Mouse (Mus musculus): ENCODE measurements around the gene Sertad2.
A peak's percentile ranks its signal among the peaks of the same experiment; 100 is the strongest.

Gene Sertad2

GRCm38 (mm10) chr11:20542739-20543452, at the start of gene Sertad2:
Sertad2 (plus strand) TSS chr11:20543253.
- peak; percentile 96 for DNase-seq (ENCODE audit: extremely low spot score, low read depth, low spot score)

GRCm38 (mm10) chr11:20493922-20494626, 49.0 kb upstream of the Sertad2 start:
- DNase-seq (ENCODE audit: extremely low spot score, low read depth, low spot score), result no peak

DNA sequence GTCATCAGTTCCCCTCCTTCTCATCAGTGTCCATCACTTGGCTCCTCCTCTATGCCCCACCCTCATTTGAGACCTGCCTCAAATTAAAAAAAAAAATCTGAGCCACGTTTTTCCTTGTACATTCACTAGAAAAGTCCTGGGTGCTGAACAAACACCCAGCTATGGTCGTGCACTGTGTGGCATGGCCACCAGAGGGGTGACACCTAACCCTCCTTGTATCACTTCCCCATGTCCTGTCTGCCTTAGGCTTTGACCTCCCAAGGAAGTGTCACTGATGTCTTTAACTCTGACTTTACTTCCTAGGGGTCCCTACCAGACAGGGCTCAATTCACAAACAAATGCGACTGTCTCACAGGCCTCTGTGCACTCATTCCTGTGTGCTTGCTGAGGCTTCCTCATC, 42.5 kb upstream of the Sertad2 start:
- no peak for DNase-seq (ENCODE audit: extremely low spot score, low read depth, low spot score)

DNA sequence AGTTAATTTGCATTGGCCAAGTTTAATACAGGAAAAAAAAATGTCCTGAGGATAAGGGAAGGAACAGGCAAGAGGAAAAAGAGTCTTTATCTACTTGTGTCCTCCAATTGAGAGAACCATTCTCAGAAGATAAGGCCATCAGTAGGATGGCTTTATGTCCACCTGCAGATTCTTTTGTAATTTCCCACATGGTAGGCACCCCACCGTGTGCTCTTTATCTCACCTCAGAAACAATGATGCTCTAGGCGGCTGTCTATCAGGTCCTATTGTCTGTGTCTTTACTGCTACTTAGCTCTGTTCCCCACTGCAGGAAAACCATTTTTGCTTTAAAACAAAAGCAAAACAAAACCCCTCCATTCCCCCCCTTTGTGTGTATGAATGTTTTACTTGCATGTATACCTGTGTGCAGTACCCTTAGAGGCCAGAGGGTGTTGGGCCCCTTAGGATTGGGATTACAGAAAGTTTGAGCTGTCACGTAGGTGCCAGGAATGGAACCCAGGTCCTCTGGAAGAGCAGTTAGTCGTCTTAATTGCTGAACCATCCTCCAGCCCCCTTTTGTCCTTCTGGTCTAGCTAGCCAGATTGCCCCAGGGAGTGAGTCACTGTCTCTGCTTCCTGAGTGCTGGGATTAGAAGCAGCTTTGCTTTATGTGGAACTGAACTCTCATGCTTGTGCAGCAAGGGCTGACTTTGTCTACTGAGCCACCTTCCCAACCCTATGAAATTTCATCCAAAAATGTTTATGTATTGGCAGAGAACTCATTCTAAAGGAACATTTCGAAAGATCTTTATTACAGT, 41.7 kb upstream of the Sertad2 start:
- DNase-seq (ENCODE audit: extremely low spot score, low read depth, low spot score), result no peak

DNA sequence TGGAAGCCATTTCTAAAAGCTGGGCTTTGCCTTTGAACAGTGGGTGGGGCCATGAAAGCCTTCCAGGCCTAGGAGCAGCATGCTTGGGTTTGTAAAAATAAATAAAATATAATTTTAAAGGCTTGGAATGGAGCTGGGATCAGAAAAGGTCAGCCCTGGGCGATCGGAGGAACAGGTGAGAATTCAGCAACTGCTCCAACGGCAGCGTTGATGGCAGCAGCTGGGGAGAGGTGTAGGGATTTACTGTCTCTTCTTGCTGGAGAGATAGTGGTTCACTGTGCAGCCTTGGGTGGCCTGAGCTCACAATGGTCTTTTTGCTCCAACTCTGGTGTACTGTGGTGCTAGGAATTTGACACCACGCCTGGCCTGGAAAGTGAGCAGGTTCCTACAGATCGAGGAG, 29.5 kb upstream of the Sertad2 start:
- no peak for DNase-seq (ENCODE audit: extremely low spot score, low read depth, low spot score)

DNA sequence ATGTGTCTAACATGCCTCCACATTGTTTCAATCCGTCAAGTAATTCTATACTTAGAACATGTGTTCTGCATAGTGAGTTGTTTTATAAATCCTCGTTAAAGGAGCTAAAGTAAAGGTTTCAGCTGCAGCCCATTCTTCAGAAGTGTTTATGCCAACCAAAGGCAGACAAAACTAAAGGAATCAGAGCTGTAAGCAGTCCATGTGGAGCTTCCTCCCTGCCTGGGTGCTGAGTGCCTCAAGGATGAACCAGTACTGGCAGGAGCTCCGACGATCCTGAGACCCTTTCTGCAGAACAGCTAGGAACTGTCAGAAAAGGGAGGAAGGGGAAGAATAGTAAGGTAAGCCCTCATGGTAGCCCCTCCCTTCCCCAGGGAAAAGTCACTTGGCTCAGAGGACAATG, 28.3 kb upstream of the Sertad2 start:
- DNase-seq (ENCODE audit: extremely low spot score, low read depth, low spot score), result no peak

GRCm38 (mm10) chr11:20521321-20521720, 21.7 kb upstream of the Sertad2 start:
- DNase-seq (ENCODE audit: extremely low spot score, low read depth, low spot score), result no peak

DNA sequence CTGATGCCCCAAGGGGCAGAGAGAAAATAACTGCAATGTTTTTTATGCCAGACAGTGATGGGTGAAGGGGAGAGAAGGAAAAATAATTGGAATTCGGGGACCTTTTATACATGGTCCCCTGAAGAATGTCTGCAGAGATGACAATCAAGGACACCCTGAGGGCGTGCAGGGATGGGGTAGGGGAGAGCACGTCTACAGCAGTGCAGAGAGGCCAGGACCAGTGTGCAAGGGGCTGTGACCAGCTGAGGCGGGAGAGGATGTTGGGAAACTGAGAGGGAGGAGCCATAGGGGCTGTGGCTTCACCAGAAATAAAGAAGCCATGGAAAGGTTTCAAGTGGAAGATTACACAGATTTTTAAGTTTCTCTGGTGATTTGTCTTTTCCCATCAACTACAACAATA, 20.3 kb upstream of the Sertad2 start:
- DNase-seq (ENCODE audit: extremely low spot score, low read depth, low spot score), result no peak

DNA sequence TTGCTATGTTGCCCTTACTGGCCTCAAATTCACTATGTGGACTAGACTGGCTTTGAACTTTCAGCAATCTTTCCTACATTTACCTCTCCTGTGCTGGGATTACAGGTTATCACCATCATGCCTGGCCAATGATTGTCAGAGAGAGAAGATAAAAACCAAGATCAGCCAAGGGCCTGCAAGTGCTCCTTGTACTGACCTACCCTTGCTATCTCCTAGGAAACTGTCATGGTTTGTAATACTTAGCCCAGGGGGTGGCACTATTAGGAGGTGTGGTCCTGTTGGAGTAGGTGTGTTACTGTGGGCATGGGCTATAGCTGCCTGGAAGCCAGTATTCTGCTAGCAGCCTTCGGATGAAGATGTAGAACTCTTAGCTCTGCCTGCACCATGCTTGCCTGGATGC, 18.6 kb upstream of the Sertad2 start:
- DNase-seq (ENCODE audit: extremely low spot score, low read depth, low spot score), result no peak

- no peak for DNase-seq (ENCODE audit: extremely low spot score, low read depth, low spot score)
These were observed 17.1 kb upstream of the Sertad2 start for GRCm38 (mm10) chr11:20525909-20526308.

DNA sequence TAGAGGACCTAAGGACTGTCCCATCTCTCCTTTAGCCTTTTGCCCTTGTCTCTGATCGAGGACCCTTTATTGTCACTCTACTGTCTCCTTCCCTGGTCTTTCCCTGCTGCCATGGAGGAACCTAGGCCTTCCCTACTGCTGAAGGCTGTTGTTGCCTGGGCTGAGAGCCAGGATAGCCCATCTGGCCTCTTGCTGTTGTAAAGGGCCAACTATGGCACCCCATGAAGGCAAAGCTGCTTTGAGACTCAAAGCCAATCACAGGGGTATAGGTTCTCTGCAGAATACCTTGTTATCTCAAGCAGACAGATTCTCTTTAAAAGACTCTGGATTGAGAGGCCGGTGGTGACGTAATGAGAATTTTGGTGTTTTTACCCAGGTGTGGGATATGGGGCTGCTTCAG, 15.2 kb upstream of the Sertad2 start:
- DNase-seq (ENCODE audit: extremely low spot score, low read depth, low spot score), result no peak

- DNase-seq (ENCODE audit: extremely low spot score, low read depth, low spot score), result no peak
These were observed 11.4 kb upstream of the Sertad2 start for GRCm38 (mm10) chr11:20531682-20531991.

DNA sequence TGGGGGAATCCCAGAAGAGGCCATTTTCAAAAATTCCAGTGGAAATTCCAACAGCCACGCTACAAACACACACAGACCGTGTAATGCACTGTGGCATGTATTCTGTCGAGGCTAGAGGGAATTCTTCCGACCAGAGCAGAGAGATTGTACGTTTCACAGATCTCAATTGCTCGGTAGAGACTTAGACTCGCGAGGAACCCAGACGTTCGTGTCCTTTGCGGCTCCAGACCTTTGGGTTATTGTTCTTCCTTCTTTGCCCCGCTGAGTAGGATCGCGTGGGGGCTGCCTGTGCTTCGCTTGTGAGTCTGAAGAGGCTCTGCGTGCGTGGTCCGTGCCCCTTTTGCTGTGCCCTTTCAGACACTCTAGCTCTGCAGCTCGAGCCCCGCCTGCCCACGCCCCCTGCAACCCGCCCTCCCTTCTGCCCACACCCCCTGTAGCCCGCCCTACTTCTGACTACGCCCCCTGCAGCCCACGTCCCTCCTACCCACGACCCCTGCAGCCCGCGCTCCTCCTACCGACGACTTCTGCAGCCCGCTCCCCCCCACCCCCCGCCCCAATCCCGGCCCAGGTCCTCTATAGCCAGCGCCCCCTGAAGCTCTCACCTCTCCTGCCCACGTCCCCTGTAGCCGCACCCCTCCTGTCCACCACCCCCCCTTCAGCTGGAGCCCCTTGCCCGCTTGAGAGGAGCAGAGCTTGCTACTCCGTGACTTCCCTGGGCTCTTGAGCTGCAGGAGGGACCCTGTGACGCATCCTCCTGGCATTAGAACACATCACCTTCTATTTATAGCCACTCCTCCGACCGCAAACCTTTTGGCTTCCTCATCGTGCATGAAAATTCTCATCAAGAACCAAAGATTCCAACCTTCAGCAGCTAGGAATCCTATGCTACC, 10.8 kb upstream of the Sertad2 start:
- DNase-seq (ENCODE audit: extremely low spot score, low read depth, low spot score), result no peak

DNA sequence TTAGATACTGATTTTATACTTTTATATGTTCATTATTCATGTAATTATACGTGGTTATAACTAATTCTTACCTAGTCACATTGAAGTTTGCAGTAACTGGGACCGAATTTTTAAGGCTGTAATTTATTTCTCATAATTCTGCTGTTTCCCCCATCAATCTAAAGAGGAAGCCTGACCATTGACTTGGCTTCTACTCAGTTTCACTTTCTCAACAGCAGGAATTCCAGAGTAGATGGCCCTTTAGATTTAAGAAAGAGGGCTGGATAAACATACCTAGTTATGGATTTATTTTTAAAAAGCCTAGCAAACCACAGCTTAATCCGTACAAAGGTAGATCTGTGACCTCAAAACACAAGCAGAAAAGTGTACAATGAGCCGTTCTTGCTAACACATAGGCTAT, 9.8 kb upstream of the Sertad2 start:
- no peak for DNase-seq (ENCODE audit: extremely low spot score, low read depth, low spot score)

- DNase-seq (ENCODE audit: extremely low spot score, low read depth, low spot score), result no peak
These were observed 5.8 kb upstream of the Sertad2 start for GRCm38 (mm10) chr11:20537221-20537620.

GRCm38 (mm10) chr11:20538496-20538895, 4.6 kb upstream of the Sertad2 start:
- DNase-seq (ENCODE audit: extremely low spot score, low read depth, low spot score), result no peak

DNA sequence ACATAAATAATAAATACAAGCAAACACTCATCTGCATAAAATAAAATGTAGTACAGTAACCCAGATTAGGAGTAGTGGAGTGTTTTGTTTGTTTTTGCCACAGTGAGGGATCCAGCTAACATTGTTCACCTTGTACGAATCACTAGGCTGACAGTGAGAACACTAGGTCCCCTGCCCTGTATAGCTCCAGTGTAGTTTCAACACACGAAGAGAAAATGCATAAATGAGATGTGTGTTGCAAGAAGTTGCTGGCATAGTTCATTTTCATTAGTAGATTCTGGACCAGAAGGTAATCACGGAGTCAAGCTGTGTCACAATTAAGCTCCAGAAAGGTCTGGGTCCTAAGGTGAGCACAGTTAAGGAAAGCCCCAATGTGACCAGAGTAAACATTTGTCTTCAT, 1.8 kb upstream of the Sertad2 start:
- no peak for DNase-seq (ENCODE audit: extremely low spot score, low read depth, low spot score)

GRCm38 (mm10) chr11:20541995-20542637, 937 bp upstream of the Sertad2 start:
- DNase-seq (ENCODE audit: extremely low spot score, low read depth, low spot score), result no peak

- no peak for DNase-seq (ENCODE audit: extremely low spot score, low read depth, low spot score)
These were observed 534 bp downstream of the Sertad2 start for GRCm38 (mm10) chr11:20543453-20544120.

GRCm38 (mm10) chr11:20544376-20544775, 1.3 kb downstream of the Sertad2 start:
- no peak for DNase-seq (ENCODE audit: extremely low spot score, low read depth, low spot score)

Measured in hindlimb bud, embryonic 11.5 days (tissue).